Mouse (Mus musculus): ENCODE data around the gene Phkg1.
"Not testable (repeated sequence)": the region's sequence is repeated elsewhere in the genome, so short reads cannot be mapped to it uniquely, and the experiment has no call there.

The Phkg1 gene

DNA sequence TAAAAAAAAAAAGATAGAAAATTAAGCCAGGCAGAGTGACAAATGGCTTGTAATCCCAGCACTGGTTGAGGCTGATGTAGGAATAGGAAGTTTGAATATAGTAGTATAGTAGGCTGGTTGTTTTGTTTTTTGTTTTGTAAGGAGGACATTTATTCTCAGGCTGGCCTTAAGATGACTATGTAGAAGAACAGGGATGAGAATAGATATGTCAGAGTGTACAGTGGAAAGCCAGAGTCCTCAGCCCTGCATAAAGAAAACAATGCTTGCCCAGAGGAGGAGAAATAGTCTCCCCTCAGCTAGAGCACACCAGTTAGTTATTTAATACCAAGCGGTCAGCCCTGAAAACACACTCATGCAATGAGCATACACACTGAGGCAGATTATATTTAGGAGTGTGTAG lies at the start of gene Phkg1:
TSS of gene Phkg1 (minus strand) at position 101 of the 400 bp plus-strand sequence.
- DNase-seq, result no peak

DNA sequence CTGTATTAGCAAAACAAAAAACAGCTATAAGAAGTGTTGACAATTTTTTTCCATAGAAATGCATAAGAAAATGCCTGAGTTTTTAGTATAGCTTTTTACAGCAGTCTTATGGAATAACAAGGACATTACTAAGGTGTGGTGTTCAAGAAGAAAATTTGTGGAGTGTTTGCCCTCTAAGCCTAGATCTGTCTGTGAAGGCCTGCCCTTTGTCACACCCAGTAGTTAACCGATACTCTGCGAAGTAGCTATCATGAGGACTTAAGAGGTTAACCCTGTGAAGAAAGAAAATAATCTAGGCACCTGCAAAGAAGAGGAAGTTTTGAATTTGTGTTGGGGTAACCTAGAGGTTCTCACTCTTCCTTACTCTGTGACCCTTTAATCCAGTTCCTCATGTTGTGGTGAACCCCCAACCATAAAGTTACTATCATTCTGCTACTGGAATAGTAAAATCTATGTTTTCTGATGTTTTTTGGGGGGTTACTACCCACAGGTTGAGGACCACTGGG lies 49.2 kb upstream of the Phkg1 start:
- no peak for DNase-seq

DNA sequence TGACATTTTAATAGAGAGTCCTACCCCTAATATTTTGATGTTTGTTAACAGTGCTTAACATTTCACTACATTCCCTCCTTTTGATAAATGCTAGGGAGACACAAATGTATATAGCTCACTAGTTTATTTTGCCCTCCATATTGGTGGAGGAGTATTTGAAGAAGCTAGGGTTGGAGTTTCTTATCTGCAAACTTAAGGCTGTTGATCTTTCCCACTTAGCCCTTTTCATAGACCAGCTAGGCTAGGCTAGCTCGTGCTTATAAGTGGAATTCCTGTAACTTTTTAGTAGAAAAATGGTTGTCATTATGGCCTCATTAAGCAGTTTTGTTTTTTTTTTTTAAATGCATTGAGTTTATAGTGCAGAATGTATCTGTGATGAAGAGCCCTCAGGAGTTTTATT lies 45.1 kb upstream of the Phkg1 start:
- no peak for DNase-seq

DNA sequence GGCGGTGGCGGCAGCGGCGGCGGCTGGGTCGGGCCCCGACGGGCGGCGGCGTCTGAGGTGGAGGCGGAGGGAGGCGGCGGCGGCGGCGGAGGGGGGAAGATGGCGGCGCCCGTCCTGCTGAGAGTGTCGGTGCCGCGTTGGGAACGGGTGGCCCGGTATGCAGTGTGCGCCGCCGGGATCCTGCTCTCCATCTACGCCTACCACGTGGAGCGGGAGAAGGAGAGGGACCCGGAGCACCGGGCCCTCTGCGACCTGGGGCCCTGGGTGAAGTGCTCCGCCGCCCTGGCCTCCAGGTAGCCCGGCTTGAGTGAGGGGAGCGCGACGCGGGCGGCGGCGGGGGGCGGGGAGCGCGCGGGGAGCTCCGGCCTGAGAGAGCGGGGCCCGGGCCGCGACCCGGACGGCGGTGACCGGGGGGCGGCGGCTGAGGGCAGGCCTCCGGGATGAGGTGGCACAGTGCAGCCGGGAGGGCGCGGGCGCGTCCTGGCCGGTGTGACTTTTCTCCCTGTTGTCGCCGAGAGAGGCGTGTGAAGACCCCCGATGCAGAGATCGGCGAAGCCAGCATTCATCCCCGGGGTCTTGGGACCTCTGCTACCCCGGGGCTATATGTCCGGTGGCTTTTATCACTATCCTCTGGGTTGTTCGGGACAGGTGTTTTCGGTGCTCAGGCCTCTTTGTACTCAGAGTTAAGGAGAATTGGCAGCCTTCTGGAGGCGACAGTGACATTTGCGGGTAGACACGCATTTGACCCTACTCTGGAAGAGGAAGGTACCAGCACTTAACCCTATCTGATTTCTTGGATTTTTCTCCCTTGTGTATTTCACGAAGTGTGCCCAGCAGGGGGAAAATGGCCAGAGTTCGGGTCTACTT lies 44.0 kb upstream of the Phkg1 start:
- peak; percentile 66 for DNase-seq

DNA sequence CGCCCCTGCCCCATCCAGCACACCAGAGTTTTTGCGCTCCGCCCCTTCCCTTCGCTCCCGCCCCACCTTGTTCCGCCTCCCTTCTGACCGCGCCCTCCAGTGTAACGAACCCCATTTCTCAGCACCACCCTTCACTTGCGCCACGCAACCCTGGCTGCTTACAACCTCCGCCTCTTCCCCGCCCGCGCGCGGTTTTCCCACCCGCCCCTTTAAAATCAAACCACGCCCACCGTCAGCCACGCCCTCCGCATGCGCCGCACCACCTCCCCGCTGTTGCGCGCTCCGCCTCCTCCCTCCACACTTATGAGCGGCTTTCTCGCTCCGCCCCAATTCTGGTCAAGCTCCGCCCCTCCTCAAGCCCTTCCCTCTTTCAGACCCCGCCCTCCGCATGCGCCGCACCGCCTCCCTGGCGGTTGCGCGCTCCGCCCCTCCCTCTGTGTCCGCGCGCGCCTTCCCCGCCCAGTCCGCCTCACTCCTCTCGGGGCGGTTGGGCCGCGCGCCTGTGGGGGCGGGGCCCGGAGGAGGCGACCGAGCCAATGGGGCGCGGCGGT lies 43.2 kb upstream of the Phkg1 start, which contains the start of gene Vkorc1l1:
TSS of gene Vkorc1l1 (plus strand) at position 476 of the 551 bp plus-strand sequence.
- DNase-seq, result peak; percentile 100

DNA sequence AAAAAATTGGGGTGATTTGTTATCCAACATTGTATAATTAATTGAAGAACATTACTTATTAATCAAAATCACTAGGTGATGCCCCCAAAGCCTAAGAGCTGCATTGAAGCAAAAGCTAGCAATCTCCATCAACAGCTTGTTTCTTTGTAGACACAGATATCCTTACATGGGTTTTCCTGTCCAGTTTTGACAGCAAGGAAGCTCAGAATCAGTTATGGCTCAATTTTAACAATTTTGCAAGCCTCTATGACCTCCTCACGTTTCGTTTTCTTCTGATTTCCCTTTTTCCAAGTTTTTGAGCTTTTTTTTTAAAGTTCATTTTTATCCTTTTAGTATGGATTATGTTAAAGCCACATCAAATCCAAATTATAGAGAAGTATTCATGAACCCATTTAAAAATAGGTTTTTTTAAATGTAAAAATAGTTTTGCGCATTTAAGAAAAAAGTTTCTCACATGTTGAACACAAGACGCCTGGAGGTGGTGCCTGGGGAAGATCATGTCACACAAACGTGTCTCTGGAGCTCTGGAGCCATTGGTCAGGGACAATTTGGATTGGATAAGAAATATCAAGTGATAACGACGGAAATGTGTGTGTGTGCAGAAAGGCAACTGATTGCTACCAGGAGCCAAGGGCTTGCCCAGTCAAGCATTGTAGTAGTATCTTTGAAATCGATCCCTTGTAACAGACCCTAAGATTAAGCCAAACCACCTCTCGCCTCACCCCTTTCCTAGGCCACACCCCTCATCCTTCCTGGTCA lies 42.6 kb upstream of the Phkg1 start:
- no peak for DNase-seq

DNA sequence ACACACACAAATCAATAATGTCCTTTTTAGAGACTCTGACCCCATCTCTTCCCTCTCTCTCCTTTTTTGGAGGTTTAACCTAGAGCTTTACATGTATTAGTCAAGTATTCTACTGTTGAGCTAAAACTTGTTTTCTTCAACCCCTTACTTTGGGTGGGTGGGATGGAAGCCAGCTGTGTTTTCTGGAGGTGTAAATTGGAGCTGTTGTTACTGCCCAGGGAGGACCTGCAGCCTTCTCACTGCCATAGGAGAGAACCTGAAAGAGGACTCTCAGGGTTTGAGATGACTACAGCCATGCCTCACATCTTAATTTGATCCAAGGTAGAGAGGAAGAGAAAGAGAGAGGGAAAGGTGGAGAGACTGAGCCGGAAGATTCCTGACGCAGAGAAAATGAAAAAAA lies 41.9 kb upstream of the Phkg1 start:
- DNase-seq, result no peak

DNA sequence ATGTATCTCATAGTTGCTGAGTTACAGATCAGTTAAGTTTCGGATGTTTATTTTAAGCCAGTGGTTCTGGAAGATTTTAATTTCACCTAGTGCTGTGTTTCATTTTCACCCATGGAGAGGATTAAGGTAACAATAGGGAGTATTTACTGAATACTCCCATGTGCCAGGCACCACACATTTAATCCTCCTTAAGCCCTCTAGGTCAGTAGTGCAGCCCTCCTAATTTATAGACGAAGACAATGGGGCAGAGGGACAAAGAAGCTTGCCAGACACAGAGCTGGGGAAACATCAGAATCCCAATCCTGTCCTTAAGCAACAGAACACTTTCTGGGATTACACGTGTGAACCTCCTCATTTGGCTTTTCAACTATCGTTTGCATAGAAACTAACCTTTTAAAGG lies 38.6 kb upstream of the Phkg1 start:
- DNase-seq, result no peak

DNA sequence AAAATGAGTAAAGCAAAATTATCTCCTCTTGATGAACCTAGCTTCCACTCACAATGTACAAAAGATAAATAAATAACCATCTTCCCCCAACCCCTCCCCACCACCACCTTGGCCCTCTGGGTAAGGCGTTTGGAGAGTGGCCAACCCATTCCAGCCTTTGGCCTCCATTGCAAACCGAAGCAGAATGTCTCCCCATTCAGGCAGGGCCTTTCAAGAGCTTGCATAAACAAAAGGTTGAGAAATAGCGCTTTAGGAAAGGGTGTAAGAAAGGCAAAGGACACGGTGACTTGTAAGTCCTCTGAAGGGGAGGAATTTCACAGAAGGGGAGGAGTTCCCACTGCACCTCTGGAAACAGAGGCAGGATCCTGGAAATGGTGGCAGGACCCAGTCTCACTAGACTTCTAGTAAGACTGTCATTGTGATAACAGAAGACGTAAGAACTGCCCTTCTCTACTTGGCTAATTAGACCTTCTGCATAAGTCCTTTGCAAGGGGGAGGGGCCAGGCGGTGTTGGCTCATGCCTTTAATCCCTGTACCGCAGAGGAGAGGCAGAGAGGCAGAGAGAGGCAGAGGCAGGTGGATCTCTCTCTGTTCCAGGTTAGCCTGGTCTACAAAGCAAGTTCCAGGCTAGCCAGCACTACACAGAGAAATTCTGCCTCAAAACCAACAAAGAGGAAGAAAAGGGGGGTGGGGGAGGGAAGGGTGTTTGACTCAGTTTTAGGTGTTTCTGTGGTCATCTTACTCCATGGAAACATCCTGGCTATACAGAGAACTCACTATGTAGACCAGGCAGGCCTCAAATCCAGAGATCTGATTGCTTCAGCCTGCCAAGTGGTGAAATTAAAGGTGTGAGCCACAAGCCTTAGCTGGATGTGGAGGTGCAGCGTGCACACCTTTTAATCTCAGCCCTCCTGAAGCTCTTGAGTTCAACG lies 31.8 kb upstream of the Phkg1 start:
- DNase-seq, result no peak

DNA sequence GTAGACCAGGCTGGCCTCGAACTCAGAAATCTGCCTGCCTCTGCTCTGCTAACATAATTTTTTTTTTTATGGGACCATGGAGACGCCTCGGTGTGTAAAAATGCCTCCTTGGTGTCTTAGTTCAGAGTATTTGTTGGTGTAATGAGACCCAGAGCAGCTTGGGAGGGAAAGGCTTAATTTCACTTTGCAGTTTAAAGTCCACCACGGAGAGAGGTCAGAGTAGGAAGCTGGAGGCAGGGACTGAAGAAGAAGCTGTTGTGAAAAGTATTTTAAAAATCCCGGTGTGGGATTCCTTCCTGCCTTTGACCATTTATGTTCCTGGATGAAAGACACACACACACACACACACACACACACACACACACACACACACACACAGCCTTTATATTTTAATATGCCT lies 27.6 kb upstream of the Phkg1 start:
- no peak for DNase-seq

DNA sequence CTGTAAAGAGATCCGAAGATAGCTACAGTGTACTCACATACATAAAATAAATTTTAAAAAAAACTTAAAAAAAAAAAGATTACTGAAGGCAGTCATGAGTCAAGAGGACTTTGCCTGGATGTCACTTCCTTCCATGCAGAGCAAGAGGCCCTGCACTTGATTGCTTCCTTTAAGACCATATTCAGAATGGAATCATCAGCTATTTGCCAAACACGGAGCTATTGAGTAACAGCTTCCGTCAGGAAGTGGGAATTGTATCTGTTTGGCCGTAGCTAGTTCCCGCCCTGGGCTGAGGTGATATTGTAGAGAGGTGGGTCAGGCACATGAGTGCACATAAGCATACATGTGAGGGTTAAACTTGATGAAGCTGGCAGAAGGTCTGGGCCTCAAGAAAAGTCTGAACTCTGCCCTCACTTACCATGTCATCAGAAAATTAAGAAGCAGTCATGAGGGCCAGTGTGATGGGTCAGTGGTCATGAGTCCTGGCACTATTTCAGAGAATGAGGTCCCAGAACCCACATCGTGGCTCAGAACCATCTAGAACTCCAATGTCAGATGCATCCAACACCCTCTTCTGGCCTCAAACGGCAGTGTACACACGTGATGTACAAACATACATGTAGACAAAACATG lies 26.6 kb upstream of the Phkg1 start:
- DNase-seq, result no peak

DNA sequence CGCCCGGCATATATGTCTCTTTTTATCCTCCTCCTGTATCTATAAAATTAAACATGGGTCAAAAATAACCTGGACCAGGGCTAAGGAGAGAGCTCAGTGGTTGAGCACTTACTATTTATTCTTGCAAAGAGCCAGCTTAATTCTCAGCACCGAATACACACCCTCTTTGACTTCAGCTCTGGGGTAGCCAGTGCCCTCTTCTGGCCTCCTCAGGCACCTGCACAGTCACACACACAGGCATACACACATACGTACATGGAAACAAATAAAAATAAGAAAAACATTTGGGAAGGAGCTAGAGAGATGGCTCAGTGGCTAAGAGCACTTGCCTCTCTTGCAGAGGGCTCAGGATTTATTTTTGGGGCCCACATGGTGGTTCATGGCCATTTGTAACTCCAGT lies 23.6 kb upstream of the Phkg1 start:
- DNase-seq, result no peak

DNA sequence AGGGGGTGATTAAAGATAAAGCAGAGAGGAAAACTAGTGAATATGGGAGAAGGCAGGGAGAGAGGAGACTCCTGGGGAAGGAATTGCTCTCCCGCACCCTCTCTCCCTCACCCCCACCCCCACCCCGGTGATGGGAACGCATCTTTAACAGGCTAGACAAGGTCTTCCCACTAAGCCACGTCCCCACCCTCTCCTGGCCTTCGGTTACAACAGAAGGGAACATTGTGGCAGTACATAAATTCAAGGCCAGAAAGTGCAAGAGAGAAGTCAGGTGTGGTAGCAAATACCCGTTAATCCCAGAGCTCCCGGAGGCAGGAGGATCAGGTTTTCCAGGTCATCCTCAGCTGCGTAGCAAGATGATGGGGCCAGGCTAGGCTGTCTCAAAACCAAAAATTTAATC lies 21.0 kb upstream of the Phkg1 start:
- DNase-seq, result no peak

DNA sequence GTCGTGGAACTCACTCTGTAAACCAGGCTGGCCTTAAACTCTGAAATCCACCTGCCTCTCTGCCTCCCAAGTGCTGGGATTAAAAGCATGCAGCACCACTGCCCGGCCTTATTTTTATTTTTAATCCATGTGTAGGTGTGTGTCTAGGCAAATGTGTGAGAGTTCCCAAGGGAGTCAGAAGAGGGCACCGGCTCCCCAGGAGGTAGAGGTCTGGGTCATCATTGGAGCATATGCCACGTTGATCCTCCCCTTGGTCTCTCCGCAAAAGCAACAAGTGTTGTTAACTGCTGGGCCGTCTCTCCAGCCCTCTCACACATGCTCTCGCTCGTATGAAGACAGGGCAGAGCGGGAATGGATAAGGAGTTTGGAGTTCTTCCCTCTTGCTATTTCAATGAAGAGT lies 20.4 kb upstream of the Phkg1 start:
- DNase-seq, result no peak

DNA sequence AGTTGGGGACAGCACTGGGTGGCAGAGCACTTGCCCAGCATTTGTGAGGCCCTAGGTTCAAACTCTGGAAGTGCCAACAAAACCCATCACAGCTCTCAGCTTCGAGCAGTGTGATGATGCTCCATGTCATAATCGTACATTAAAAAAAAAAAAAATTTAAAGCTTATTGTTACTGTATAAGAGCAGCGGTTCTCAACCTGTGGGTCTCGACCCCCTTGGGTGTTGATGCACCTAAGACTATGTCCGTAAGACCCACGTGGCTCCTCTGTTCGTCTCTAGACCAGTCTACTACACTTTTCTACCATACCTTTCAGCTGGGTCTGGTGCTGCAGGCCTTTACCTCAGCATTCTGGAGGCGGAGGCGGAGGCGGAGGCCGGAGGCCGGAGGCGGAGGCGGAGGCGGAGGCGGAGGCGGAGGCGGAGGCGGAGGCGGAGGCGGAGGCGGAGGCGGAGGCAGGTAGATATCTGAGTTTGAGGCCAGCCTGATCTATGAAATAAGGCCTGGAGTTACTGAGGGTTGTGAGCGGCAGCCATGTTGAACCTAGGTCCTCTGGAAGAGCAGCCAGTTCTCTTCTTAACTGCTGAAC lies 19.8 kb upstream of the Phkg1 start:
- no peak for DNase-seq

DNA sequence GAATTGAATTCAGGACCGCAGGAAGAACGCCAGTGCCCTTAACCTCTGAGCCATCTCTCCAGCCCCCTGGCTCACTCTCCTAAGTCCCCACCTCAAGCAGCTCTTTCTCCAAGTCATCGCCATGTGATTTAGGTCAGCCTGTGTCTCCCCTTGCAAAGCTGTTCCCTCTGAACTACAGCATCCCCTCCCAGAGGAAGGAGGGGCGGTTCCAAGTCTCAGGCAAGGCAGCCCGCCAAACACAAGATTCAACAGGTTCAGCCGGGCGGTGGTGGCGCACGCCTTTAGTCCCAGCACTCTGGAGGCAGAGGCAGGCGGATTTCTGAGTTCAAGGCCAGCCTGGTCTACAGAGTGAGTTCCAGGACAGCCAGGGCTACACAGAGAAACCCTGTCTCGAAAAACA lies 17.1 kb upstream of the Phkg1 start:
- DNase-seq, result not testable (repeated sequence)

DNA sequence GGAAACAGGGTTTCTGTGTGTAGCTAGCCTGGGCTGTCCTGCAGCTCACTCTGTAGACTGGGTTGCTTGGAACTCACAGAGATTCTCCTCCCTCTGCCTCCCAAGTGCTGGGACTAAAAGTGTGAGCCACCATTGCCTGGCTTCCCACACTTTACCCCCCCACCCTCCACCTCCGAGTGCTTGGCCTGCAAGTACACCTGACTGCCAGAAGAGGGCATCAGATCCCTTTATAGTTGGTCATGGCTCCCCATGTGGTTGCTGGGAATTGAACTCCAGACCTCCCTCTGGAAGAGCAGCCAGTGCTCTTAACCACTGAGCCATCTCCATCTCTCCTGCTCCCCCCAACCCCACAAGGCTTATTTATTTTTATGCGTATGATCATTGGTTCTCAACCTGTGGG lies 15.7 kb upstream of the Phkg1 start:
- DNase-seq, result peak; percentile 48

DNA sequence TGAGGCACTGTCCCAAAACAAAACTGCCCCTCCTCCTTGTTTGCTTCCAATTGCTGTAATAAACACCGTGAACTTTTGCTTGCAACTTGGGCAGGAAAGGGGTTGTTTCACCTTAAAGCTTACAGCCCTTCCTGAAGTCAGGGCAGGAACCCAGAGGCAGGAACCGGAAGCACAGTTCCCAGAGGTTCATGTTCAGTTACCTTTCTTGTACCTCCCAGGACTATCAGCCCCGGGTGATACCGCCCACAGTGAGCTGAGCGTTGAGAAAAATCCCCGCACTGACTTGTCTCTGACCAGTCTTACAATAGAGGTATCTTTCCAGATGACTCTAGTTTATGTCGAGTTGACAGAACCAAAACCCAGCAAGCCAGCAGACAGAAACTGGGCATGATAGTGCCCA lies 11.2 kb upstream of the Phkg1 start:
- no peak for DNase-seq

DNA sequence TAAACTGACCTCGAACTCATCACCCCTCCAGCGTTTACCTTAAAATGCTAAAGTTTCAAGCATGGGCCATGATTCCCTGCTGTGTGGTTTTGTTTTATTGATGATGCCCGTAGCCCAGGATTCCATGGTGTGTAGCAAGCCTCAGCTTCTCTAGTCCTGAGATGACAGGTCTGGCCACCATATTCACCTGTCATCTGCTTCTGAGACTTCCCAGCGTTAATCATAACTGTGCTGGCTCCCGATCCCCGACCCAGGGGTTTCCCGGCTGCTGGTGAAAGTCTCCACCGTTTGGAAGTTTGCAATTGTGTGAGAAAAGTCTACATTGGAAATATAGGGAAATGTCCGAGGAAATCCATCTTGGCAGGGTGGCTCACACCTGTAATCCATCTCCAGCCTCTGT lies 10.8 kb upstream of the Phkg1 start:
- DNase-seq, result no peak

DNA sequence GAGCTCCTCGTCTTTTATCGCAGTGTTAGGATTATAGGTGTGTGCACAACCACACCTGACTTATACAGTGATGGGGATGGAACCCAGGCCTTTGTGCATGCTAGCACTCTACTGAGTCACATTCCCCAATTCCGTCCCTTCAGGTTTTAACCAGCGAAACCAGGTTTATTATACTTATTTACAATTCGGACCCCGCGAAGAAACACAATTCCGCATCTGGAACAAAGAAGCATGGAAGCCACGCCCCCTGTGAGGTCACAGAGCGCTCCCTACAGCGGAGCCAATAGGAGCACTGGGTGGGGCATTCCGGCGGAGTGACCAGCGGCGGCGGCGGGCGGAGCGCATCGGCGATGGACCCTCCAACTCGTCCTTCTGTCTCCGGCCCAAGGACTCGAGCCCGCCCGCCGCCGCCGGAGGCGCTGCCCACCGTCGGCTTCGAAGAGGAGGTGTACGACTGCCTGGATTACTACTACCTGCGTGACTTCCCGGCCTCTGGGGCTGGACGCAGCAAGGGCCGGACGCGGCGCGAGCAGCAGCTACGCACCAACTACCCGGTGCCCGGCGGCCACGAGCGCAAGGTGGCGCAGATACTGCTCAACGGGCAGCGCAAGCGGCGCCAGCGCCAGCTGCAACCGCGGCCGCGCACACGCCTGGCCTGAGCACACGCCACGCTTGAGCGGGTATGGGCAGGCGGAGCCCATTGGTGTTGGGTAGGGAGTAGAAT lies 10.1 kb upstream of the Phkg1 start, which contains the start of gene Nupr1l:
TSS of gene Nupr1l (plus strand) at position 299 of the 724 bp plus-strand sequence.
- DNase-seq, result peak; percentile 88

DNA sequence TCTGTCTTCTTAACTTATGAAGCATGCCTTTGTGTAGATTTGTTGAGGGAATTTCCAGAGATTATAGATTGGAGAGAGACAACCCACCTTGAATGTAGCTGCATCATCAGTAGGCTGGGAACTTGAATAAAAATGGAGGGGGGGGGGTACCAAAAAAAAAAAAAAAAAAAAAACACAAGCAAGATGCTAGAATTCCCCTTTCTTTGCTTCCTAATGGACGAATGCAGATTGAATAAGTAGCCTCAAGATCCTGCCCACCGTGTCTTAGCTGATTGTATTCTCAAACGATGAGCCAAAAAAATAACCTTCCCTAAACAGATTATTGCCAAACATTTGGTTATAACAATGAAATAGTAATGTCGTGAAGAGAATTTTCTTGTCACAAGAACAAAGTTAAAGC lies 9.4 kb upstream of the Phkg1 start:
- DNase-seq, result no peak
